Mouse (Mus musculus): ENCODE measurements at regions not wholly inside any gene's neighbourhood (a gene's known extent, or its start where the extent isn't known, plus 50 kb on each side); places are given as distances from the start of the nearest gene placed in this dataset.

DNA sequence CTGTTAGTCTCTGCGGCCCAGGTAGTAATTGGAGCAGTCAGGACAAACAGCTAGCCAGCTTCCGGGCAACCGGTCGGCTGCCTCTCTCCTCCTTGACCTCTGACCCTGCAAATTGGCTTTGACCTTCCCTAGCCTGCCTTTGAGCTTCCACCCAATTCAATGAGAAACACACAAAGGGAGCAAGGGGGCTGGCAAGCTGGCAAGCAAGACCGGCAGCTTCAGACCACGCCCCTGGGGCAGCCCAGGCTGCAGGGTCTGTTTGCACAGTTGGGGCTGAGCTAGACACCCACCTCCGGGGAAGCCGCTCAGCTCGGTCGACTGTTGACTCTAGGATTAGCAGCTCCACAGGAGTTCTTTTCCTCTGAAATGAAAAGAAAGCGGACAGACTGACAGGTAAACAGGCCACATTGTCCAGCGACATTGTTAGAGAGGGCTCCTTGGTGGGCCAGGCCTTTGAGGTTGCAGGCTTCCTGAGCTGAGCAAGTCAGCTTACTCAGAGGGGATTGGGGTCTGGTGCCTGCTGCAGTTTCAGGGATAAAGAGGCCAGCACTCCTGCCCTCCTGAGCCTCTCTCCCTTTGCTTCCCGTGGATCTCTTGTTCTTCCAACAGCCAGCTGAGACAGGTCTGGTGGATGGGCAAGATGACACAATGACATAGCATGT is 116.6 kb downstream of the Inhbb start:
- DNase-seq: peak; percentile 25 to 56

GRCm38 (mm10) chr1:119304470-119304980 is 117.5 kb downstream of the Inhbb start:
- no peak for DNase-seq

- peak; percentile 16 to 27 for DNase-seq
These were observed 119.6 kb downstream of the Inhbb start for GRCm38 (mm10) chr1:119302349-119302995.

- no peak for DNase-seq
These were observed 120.1 kb downstream of the Inhbb start for GRCm38 (mm10) chr1:119301931-119302330.

DNA sequence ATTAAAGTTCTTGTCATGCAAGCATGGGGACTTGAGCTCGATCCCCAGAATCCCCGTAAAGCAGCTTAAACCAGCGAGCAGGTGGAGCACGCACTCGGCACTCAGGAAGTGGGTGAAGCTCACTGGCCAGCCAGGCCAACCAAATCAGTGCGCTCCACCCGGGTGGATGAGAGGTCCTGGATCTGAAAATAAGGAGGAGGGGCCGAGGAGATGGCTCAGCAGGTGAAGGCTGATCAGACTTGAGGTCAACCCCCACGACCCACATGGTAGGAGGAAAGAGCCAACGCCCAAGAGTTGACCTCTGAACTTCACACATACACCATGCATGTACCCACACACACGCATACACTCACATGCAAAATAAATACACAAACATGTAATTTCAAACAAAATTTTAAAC is 120.8 kb downstream of the Inhbb start:
- DNase-seq: no peak

GRCm38 (mm10) chr1:119299842-119300752 is 122.0 kb downstream of the Inhbb start:
- DNase-seq: peak; percentile 84 to 87

DNA sequence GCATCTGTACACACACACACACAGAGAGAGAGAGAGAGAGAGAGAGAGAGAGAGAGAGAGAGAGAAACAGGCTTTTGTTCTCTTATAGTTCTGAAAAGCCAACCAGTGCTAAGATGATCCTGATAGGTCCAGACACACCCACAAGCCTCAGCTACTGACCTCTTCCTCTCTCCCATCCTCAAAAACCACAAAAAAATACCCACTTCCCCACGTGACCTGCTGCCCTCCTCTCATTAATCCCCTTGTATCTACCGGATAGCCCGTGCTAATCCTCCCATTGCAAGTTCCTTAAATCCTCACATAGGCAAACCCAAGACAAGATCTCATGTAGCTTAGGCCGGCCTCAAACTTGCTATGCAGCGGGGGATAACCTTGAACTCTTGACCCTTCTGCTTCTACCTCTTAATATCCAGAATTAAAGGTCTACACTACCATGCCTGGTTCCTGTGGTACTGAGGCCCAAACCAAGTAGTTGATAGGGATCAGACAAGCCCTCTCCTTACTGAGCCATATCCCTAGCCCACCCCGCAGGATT is 123.3 kb downstream of the Inhbb start:
- no peak for DNase-seq

DNA sequence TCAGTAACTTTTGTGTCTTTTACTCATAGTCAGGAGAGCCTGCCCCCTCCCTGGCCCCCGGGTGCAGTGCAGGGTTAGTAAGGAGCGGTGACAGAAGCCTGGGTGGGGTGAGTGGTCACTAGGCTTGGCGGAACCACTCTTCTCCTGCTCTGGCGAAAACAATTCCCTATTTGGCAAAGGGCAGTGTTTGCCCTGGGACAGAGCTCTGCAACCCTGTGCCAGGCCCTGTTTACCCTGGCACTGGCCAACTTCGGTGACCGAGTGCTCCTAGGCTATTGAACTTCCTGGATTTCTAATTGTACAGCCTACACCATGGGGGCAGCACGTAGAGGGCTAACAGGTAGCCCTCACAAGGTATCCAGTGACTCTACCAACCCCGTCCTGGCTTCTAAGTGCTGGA is 126.9 kb downstream of the Inhbb start:
- peak; percentile 76 to 85 for DNase-seq

DNA sequence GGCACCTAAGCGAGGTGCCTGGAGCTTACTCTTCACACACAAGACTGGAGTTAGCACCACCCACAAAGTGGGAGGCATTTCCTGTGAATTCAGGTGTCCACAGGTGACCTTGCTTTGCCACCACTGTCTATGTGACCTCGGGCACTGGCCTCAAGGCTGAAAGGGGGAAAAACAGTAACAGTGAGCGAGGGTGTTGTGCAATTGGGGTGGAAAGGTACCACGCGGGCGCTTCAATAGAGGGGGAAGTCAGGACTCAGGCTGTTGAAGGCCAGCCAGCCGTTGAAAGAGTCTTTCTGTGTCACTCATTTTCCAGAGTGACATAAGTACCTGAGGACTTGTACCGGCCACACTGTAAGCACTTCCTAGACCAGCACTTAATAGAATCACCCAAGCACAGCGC is 128.2 kb downstream of the Inhbb start:
- peak; percentile 81 to 87 for DNase-seq

DNA sequence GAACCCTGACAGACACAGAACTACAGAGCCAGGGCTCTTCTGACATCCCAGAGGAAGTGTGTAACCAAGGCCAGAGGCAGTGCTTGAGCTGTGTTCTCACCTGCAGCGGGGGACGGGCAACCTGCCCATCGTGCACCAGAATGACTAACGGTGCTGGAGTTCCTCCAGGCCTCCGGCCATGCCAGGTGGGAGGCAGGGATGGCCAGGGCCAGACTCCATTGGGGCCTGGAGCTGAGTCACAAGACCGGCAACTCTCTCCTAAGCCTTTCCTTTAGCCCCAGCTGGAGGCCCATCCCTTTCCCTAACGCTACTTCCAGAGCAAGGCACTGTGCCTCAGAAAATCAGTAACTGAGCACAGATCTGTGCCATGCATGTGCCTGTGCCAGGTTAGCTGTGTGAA is 129.8 kb downstream of the Inhbb start:
- peak; percentile 80 to 84 for DNase-seq

DNA sequence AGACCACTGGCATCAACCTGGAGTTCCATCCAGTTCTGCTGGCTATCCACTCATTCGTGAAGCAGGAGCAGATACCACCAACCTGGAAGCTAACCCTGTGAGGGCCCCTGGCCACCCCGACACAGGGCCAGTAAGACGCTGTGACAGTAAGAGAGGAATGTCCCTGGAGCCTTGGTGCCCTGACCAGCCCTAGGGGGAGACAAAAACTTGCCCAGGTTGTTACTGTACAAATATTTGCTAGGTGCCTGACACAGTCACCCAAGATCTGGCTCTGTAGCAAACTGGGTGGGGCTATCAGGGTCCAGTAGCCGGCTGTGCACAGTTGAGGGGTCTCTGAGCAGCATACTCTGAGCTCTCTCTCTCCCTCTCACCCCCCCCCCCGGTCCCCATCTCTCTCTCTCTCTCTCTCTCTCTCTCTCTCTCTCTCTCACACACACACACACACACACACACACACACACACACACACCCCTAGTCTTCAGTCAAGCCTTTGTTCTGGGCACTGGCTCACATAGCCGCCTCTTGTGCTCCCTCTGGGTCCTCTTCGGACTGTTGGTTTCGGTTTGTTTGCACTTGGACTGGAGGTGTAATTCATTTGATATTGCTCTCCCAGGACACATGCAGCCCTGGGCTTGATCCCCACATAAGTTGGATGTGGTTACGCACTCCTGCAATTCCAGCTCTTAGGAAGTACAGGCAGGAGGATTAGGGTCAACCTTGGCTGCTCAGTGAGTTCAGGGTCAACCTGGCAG is 131.7 kb downstream of the Inhbb start:
- peak in 1 of 2 experiments; percentile 68 for DNase-seq

GRCm38 (mm10) chr1:119289516-119290164 is 132.4 kb downstream of the Inhbb start:
- peak in 1 of 2 experiments; percentile 54 for DNase-seq

DNA sequence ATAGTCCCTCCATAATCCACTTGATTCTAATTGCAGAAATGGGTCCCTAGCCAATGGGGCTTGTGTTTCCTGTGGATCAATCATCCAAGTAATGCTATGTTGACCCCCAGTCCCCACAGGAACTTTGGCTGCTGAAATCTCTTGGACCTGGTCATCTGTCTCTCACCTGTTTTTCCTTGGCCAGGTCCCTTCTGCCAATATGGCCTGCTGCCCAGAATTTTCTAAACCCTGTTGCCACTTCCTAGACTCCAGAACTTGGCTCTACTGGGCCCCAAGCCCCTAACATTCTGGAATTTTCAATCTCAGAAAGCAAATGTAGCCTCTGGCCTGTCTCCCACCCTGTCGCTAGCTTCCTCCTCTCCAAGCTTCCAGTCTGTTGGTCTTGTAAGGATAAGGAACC is 139.6 kb downstream of the Inhbb start:
- no peak for DNase-seq

GRCm38 (mm10) chr1:119279261-119279660 is 142.8 kb downstream of the Inhbb start:
- peak; percentile 47 to 54 for DNase-seq

- DNase-seq: peak; percentile 68 to 73
These were observed 143.4 kb downstream of the Inhbb start for GRCm38 (mm10) chr1:119278528-119279201.

GRCm38 (mm10) chr1:119277990-119278389 is 144.1 kb downstream of the Inhbb start:
- no peak for DNase-seq

DNA sequence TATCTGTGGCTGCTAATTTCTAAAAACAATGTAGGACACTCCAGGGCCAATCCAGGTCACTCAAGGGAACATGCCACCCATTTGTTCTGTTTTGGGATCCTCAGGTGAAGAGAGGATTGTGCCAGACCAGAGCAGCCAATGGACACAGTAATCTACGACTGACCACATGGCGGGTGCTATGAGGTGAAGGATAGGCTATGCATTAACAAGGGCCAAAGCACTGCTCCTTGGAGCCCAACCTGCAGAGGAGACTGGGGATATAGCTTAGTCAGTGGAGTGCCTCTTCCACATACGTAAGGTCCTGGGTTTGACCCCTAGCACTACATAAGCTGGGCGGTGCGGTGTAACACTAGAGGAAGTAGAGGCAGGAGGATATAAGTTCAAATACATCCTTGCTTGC is 156.0 kb downstream of the Inhbb start:
- DNase-seq: no peak

DNA sequence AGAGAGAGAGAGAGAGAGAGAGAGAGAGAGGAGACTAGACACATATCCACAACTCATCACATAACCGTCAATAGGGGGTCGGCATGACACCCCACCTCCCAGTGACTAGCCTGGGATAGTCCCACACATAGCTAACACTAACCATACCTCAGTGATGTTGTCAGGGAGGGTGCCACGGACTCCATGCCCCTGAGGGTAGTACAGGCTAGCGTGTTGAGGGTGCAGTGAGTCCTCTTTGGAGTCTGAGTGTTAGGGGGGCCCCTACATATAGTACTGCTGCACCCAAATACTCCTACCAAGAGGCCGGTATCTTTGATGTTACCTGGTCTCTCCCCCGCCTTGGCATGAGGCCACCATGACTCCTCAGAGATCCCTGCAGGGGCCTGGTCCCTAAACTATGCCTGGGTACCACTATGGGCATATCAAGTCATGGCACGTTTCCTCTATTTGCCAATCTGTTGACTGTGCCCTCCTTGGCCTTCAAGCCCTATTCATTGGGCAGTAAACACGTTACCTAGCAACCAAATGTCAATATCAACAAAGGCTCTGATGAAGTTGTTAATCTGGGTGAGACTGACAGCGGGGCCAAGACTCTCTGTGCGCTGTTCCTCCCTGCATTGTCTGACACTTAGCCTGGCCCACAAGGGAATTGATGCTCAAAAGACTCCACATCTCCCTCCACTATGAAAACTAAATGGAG is 156.7 kb downstream of the Inhbb start:
- peak in 1 of 2 experiments; percentile 19 for DNase-seq

- DNase-seq: peak; percentile 18 to 29
These were observed 162.6 kb downstream of the Inhbb start for GRCm38 (mm10) chr1:119259455-119259854.

GRCm38 (mm10) chr1:119256769-119257168 is 165.3 kb downstream of the Inhbb start:
- peak; percentile 22 to 28 for DNase-seq
